Mouse (Mus musculus) frontal cortex, postnatal 10 days (tissue): Measurements from ENCODE around the gene Hoxb13.

Experiments used
- DNase-seq, 2 experiments: peaks; one replicate each; pipeline ENCODE4 v3.0.0; 2022; ENCODE audit warnings: low spot score in 2 of 2, mixed read lengths in 1 of 2

The Hoxb13 gene

DNA sequence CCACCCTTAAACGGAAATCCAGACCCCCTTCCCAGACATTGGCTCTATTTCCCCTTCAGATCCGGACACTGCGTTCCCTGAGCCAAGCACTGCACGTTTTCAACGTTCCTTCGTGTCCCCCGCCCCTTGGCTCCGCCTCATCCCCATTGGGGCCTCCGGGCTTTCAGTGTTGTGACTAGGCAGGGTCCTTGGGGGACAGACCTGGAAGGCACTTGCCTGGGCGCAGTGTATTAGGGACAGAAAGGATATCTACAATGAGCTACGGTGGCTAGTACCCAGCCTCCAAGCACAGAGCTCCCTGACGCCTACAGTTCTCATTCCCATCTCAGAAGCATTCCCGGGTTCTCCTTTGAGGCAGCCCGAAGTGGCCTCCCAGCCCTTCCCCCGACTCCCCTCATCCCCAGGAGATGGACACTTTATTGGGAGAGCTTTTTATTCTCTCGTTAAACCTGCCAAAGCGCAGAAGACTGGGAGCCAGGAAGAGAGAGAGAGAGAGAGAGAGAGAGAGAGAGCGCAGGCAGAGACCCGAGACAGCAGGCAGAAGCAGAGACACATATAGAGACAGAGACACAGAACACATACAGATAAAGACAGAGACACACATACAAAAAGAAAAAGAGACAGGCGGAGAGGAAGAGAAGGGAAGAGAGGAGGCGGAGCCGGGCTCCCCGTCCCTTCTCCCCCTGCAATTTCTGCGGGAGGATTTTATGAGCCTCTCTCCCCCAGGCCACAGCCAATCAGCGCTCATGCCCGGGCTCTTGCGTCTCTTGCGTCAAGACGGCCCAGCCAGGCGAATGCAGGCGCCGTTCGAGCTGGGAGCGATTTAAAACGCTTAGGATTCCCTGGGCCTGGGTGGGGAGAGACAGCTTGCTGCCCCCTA, at the start of gene Hoxb13:
Gene Hoxb13 (plus strand): TSS at position 796 of the 880 bp plus-strand sequence.
- no peak for DNase-seq

DNA sequence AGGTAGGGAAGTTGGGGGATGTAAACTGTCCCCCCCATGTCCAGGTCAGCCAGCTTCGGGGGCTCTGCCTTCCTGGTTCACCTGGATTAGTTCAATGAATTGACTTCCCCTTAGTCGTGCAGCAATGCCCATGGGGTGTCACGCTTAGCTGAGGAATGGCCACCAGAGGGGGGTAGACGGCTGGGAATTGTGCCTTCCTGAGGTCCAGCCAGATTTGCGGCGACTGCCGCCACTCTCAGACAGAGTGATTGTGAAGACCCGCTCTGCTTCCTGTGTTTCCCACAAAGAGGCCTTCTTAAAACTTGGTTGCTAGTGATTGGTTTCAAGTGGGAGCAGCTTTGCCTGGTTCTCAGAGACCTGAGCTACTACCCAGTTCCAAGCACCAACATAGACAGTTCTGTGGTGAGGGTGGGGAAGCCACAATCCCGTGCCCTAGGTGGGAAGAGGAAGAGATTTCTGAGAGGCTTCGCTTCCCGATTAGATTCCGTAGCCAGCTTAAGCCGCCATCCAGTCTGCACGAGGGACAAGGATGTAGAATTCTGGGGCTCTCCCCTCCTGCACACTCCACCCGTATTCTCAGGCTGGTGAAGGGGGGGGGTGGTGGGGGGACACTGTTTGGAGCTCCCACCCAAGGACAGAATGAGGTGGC, 48.4 kb upstream of the Hoxb13 start:
- peak; percentile 11 to 50 for DNase-seq

DNA sequence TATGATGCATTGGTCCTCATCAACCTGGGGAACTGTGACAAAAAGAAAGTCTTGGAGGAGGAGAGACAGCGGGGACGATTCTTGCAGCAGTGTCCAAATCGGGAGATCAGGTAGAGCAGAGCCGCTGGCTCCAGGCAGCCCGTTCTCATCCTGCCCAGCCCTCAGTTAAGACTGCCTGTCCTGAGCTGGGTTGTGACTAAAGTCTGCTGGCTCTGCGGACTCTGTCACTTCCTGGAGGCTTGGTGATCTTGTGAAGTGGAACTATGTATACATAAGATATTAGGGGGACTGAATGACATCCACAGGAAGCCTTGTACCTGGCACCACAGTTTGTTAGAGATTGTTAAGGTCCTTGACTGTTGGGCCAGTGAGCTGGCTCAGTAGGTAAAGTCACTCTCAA, 46.6 kb upstream of the Hoxb13 start:
- DNase-seq = no peak

DNA sequence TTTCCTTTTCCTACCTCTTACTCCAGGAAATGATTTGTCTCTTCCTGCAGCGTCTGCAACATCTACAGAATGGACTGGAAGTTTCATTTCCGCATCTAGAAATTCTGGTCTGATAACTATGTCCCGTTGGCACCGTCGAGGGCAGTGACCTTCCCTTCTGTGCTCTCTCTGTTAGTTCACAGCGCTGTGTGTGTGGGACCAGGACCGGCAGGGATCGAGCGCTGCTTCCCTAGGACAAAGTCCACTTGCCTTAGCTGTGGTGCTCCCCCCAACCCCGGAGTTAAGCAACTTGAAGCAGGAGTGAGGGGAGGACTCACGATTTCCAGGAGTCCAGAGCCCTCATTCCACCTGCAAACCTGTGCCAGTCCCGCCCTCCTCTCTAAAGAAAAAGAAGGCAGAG, 29.3 kb upstream of the Hoxb13 start:
- no peak for DNase-seq

DNA sequence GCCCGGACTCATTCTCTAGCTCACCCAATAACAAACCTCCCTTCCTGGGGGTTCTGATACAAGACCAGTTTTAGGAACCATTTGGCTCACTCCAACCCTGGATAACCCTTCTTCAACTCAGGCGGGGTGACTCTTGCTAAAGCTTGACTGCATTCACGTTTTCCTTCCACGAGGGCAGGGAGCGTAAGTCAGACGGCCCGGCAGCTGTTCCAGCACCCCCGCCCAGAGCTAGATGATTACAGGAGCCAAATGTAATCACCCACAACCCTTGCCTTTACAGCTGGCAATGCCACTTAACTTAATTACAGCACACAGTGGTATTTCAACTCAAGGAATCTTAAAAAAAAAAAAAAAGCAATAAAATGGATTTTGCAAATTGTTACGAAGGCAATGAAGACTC, 26.0 kb upstream of the Hoxb13 start:
- no peak for DNase-seq

DNA sequence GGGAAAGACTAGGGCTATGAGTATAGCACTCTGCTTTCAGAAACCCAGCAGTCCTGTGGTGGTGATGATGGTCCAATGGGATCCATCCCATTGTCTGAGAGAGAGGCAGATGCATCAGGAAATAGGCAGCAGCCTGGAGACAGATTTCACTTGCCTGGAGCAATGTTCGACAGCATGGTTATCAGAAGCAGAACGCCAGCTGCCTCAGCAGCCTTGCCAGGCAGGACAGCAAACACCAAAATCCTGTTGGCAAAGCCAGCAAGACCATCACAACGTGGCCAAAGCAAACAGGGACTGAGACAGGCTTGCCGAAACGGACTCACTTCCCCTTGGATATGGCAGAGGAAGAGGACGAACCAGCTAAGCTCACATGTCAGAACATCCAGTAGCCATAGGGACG, 25.1 kb upstream of the Hoxb13 start:
- DNase-seq = no peak

DNA sequence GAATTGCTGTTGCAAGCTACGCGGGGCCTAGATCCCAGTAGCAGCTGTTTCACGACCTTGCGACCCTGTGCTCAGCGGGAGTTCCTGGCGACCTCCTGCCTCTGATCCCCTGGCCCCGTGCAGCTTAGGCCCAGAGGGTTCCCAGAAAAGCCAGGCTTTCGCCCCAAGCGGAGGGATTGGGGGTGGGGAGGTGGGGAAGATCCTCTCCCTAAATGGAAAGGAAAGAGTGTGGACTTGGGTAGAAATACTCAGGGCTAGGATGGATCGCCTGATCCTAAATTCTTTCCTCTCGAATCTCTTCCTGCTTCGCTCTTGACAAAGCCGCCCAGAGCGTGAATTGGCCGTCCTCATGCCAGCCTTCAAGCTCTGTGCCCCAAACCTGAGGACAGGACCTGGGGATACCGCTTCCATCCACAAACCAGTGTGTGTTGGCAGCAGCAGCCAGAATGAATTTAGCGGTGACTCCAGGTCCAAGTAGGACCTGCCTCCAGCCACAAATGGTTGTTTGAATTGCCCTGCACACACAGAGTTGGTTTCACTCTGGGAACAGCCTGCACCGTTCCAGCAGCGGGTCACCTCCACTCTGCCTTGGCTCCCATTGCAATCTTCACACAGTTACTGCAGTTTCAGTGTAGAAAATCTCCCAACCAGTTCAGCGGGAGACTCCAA, 23.3 kb upstream of the Hoxb13 start:
- DNase-seq = no peak

DNA sequence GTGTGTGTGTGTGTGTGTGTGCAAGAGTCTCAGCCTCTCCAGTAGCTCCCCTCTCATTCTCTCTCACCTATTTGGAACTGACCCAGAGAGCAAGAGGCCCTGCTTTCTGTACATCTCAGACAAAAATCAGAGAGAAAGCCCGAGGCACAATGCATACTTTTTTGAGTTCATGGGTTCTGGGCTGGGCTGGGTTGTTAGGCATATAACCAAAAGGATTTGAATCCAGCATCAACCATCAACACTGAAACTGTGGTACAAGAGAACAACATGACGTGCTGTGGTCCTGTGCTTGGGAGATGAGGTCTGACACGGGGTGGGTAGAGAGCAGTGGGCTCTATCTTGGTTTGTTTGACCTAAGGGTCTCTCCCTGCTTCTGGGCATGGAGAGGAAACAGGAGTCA, 22.5 kb upstream of the Hoxb13 start:
- DNase-seq = no peak

DNA sequence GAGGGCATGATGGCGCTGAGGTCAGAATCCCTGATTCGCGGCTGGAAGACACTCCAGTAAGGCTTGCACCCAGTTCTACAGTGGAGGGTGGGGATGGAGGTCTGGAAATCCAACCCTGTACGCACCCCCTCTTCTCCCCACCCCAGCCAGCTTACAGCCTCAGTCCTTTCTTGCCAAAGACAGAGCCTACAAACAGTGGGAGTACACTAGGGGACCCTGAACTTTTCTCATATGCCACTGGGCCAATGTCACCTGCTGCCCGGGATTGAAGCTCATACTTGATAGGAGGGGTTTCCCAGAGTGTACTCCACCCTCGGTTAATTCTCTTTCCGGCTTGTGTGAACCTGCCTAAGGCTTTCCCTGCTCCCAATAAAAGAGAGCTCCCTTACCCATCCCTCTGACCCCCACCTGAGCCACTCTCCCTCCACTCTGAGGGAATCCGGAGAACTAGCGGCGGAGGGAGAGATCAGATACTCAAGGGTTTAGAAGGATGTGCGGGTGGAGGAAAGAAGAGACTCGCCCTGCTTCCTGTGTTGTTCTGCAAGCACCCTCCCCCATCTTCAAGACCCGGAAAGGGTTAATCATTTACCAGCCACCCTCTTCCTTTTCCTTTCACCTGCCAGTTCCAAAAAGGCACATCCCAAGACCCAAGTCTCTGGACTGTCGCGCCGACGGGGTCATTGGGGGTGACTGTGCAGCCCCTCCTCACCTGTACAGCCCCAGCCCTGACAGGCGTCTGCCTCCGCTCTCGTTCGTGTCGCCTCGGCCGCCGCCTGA, 21.4 kb upstream of the Hoxb13 start:
- no peak for DNase-seq

DNA sequence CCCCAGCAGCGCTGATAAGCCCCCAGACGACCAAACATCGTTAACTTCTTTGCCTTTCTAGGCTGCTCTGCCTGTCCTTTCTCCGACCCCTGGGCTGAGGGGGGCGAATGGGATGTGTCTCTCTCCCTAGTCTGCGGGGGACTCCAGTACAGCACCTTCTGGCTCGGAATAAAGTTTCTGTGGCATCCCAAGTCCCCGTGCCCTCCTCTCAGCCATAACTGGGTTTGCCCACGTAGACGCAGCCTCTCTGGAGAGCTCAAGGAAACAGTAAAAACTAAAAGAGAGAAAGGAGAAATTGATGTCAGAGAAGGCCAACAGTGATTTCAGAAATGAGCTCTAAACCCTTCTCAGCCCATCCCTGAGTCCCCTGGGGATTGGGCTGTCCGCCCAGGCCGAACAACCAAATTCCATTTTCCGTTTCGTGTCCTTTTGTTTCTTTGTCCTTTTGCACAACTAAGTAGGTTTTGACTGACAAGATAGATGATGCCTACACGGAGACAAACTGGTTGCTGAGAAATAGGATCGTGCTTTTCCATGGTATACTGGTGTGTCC, 20.8 kb upstream of the Hoxb13 start:
- no peak for DNase-seq

DNA sequence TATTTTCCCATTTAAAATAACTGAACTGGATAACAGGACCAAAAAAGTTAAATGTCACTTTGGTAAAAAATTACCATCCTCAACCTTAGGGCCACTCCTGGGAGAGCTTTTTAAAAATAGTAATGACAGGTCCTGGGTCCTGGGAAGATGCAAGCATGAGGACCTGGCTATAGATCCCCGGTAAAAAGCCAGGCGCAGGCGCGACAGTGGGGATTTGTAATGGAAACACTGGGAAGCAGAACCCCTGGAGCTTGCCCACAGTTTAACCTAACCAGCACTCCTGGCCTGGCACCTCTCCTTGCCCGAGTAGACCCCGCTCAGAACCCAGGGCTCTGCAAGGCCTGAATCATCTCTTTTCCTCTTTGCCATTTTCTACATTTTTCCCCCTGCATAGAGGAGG, 19.2 kb upstream of the Hoxb13 start:
- no peak for DNase-seq

DNA sequence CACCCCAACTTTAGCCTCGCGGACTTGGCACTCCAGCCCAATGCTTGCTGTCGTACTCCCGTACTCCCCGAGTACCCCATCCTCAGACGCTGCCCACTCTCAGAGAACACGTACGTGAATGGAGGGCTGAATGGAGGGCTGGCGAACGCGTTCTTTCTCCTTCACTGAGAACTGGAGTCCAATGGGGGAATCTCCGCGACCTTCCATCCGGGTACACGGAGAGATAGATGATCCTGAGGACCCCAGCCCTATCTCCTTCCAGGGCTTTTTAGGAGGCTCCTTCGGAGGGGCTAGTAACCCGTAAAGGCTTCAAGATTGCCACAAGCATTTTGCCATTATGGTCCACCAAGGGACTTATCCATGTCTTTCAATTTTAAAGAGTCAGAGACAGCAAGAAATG, 18.6 kb upstream of the Hoxb13 start:
- no peak for DNase-seq

DNA sequence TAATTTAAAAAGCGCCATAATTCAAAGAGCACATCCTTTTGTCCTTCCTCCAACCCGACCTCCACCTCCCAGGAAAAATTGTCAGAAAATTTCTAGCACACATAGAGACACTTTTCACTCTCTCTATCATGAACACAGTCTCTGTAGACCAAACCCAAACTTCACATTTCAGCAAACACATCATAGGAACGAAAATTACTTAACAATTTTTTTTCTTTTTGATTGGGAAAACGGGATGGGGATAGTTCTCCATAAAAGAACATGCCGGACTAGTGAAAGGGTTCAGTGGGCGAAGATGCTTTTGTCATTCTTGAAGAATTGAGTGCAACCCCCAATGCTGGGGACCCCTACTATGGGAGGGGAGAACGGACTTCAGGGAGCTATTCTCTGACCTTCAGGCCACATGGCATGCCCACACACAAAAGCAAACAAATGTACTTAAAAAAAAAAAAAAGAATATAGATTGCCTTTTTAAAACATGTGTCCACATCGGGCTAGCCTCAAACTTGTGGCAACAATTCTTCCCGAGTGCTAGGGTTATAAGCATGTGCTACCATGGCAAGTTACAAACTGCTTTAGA, 18.1 kb upstream of the Hoxb13 start:
- DNase-seq = no peak

DNA sequence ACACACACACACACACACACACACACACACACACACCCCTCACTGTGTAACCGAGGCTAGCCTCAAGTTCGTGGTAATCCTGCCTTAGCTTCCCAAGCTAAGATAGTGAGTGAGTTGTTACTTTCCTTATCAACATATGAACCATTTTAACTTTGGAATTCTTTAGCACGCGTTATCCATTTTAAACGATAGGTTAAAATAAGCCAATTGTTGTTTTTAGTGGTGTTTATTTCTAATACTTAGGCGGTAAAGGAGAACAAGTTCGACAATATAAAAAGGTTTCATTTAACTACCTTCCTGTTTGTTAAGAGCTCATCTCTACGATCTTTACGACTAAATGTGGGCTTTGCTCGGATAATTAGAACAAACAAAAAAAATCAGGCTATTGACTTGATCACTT, 17.3 kb upstream of the Hoxb13 start:
- DNase-seq = no peak

DNA sequence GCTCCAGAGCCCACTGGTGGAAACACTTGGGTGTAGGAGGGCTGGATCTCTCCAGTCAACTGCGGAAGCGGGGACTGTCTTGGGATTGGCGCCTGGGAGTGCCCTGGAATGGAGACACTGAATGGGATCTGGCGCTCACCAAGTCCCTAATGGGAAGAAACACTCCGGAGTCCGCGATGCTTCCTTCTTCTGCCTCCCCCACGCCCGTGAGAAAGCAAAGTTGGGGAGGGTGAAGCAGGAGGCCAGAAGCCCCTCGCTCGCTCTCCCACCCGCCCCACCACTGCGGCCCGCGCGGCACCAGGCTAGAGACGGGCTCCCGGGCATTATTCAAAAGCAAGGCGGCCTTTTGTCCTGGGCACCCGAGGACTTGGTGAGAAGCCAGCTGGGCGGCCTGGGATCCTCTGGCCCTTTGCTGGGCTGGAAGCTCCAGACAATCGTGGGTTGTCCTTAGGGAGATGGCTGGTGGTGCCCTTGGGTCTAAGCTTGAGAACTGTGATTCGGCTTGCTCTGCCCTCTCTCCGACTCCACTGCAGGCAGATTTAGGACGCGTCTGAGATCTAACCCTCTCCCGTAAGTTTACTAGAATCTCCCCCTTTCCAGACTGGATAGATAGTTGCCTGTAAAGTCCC, 16.5 kb upstream of the Hoxb13 start:
- no peak for DNase-seq

DNA sequence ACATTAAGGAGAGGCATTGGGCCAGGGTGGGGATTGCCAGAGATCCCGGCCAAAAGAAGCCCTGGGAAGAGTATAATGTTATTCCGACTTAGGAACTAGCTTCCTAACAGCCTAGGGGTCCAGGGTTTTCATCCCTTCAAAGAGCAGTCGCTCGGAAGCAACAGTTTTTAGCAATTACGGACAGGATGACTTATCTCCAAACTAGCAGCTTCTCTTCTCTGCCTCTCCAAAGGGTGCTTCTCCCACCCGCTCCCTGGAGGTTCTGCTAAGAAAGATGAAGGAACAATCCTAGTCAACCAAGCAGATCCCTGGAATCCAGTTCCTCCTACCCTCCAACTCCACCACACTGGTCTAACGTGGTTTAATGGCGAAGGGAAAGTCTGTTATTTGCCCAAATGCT, 15.8 kb upstream of the Hoxb13 start:
- DNase-seq = no peak

DNA sequence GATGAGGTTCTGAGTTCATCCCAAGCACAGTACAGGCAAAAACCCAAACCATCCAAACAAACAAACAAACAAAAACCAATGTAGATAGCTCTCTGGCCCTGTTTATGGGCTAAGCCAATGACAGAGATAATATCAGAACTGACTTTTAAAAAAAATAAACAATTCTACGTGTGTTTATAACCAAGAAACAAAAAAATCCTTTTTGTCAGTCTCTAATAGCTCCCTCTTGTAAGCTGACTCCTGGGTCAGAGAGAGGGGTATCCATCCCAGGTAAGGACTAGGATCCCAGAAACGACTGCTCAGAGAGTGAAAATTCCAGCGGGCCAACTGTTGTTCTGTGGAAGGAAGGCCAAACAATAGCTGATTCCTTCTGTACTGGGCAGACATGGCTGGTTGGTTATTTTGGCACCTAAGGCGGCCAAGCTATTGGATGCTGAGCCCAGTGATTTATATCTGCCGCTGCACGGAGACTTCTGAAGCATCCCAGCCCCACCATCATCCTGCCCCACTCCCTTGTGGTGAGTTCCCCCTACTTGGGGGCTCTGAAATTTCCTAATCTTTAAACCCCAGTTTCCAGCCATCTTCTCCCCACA, 15.1 kb upstream of the Hoxb13 start:
- DNase-seq = no peak

DNA sequence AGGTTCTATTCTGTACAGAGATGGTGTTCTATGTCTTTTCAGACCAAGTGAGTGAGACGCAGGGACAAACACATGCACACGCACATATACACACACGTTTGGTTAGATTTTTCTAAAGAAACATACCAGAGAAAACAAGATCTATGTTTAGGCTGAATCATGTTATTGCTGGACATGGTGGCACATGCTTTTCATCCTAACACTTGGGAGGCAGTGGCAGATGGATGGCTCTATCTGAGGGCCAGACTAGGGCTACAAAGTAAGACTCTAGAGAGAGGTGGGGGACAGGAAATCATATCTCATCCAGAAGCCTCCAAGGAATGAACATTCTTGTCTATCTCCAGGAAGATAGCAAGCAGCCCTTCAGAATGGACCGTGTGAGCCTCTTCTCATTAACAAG, 13.1 kb upstream of the Hoxb13 start:
- no peak for DNase-seq

DNA sequence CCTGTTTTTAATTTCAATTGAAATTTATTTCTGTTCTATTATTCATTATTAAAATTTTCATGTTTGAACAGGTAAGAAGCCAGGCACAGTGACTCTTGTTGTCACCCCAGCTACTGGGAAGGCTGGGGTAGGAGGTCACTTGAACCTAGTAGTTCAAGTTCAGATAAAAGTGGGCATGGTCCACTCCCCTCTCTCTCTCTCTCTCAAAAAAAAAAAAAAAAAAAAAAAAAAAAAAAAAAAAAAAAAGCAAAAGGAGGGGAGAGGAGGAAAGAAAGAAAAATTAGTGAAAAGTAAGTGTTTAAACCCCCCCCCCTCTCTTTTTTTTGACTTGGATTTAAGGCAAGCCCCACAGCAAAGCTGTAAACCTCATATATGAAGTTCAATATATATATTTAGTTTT, 9.9 kb upstream of the Hoxb13 start:
- DNase-seq = no peak

DNA sequence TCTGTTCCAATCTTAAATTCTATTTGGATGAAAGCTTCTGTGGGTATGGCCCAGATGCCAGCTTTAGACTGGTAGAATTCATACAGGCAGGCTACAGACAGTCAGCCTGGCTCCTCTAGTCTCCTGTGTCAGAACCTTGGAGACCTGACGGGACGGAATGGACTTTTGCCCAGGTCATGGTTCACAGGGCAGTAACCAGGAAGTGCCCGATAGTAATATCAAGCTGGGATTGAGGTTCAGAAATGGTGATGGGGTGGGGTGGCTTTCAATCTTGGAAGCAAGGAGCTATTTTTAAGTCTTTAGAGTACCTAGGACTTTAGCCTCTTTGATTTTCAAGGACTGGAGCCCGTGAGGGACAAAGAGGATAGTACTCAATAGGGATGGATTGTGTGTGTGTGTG, 6.8 kb upstream of the Hoxb13 start:
- no peak for DNase-seq
